Comparison of ENCODE assay signal across 12 mouse cellular contexts in genomic region chr10:86100281-86100851, GRCm38 (mm10).
DNase-seq lines count a peak whose midpoint lies in the region; ATAC-seq lines count a peak whose summit lies in the region.
"Had no signal": no experiment of that assay in that cellular context is flagged by ENCODE, and none has a peak within 500 bp of the region (broad histone marks: within the 10 kb centered on the region; RNA-seq: fewer than 3 reads in every experiment).

No protein-coding gene starts in this region.

- H3K27me3 ChIP-seq in kidney, embryonic 14.5 days (ENCODE audit: control insufficient read depth, insufficient read depth, low read length) = no peaks in the 10 kb centered on the region
- no peaks in the 10 kb centered on the region for H3K27me3 ChIP-seq in forebrain, embryonic 10.5 days (ENCODE audit: poor library complexity, severe bottlenecking)
- H3K27me3 ChIP-seq: forebrain, embryonic 12.5 days; liver, embryonic 13.5 days had no signal

- H3K36me3 ChIP-seq in kidney, embryonic 14.5 days (ENCODE audit: control insufficient read depth, insufficient read depth, low read length) = no peaks in the 10 kb centered on the region
- no peaks in the 10 kb centered on the region for H3K36me3 ChIP-seq in forebrain, embryonic 10.5 days (replicated peaks)
- H3K36me3 ChIP-seq: forebrain, embryonic 12.5 days; liver, embryonic 13.5 days; midbrain, embryonic 10.5 days had no signal

- no peak for ATAC-seq in kidney, embryonic 14.5 days (ENCODE audit: low FRiP score, low TSS enrichment)

- peaks cover 4% of the 10 kb centered on the region; the same call in 1 of the 2 replicates for H3K4me1 ChIP-seq in kidney, embryonic 14.5 days (ENCODE audit: control insufficient read depth, insufficient read depth, low read length)
- peaks cover 5% of the 10 kb centered on the region; the same call in 1 of the 2 replicates for H3K4me1 ChIP-seq in forebrain, embryonic 10.5 days
- H3K4me1 ChIP-seq: forebrain, embryonic 12.5 days; liver, embryonic 13.5 days; midbrain, embryonic 10.5 days had no signal

- intact Hi-C loops in gastrocnemius, postnatal 14 days (cut with DNase I; ENCODE audit: low total_unique reads) = no loop called here

- H3K4me2 ChIP-seq in kidney, embryonic 14.5 days (replicated peaks; ENCODE audit: low read depth, low read length) = no peak overlapping the region
- H3K4me2 ChIP-seq: forebrain, embryonic 12.5 days; liver, embryonic 13.5 days had no signal

- WGBS in kidney, embryonic 14.5 days = 85% methylated on average over 3 of the region's 3 CpGs
- WGBS in forebrain, embryonic 10.5 days = 93% methylated on average over 3 of the region's 3 CpGs

- peaks cover 10% of the 10 kb centered on the region for H3K9me3 ChIP-seq in kidney, embryonic 14.5 days (ENCODE audit: control insufficient read depth, low read length)
- peaks cover 12% of the 10 kb centered on the region for H3K9me3 ChIP-seq in forebrain, embryonic 10.5 days
- H3K9me3 ChIP-seq: liver, embryonic 13.5 days had no signal

- H3K4me3 ChIP-seq in kidney, embryonic 14.5 days (ENCODE audit: low read length) = no peak overlapping the region
- H3K4me3 ChIP-seq in forebrain, embryonic 10.5 days = no peak overlapping the region
- H3K4me3 ChIP-seq: forebrain, embryonic 12.5 days; liver, embryonic 13.5 days; midbrain, embryonic 10.5 days had no signal

- peak; percentile 38 for DNase-seq in adrenal gland, postnatal 25 days
- DNase-seq in adrenal gland, adult 8-10 months = no peak
- DNase-seq in kidney, adult 9 months = peak; percentile 22
- peak; percentile 86 for DNase-seq in 3134 (ENCODE audit: extremely low read depth, insufficient read length, low spot score)
- DNase-seq in gastrocnemius, postnatal 14 days = peak; percentile 52
- DNase-seq in testis, postnatal 10 days (ENCODE audit: low spot score) = no peak
- DNase-seq in forebrain, embryonic 10.5 days (ENCODE audit: extremely low spot score, low spot score) = no peak
- DNase-seq: cerebellum, adult 9-10 months; liver, embryonic 13.5 days had no signal

- no peak overlapping the region for H3K9ac ChIP-seq in kidney, embryonic 14.5 days (ENCODE audit: low read depth, low read length)
- H3K9ac ChIP-seq: forebrain, embryonic 12.5 days; liver, embryonic 13.5 days had no signal

- H3K27ac ChIP-seq in kidney, embryonic 14.5 days (ENCODE audit: low read depth, low read length) = no peak overlapping the region
- H3K27ac ChIP-seq in forebrain, embryonic 10.5 days = no peak overlapping the region
- H3K27ac ChIP-seq: forebrain, embryonic 12.5 days; liver, embryonic 13.5 days; midbrain, embryonic 10.5 days had no signal

Comparison
In these comparisons a context has a peak if more than half of its experiments do, and no peak if none do; other contexts are left out.
1. DNase-seq: peak in adrenal gland, postnatal 25 days (single experiment), kidney, adult 9 months (single experiment), 3134 (single experiment) and gastrocnemius, postnatal 14 days (single experiment); none in adrenal gland, adult 8-10 months (single experiment), testis, postnatal 10 days (single experiment) and forebrain, embryonic 10.5 days (single experiment).